Mouse (Mus musculus) brain, adult 2 months (tissue): ENCODE measurements around the gene Ccdc28b.

ENCODE experiments used
- DNase-seq: peaks from one replicate; pipeline ENCODE4 v3.0.0; 2011; ENCODE audit warnings: low read depth, low spot score

Ccdc28b gene

DNA sequence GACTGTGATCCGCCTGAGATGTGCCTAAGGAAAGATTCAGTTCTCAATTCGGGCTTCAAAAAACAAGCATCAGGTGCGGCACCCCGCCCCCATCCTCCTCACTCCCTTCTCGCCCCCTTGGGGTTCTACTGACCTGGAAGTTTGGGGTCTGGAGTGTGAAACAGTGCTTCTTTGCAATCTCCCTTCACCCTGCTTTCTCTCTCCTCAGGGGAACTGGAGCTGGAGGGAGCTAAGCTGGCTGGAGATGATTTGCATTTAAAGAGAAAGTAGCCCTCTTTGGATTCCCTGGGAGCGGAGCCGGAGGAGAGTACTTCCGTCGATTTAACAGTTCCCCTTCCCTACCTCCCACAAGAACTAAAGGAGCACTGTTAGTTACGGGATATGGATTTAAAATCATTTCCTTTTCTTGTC is at the start of gene Ccdc28b:
Gene Ccdc28b, minus strand, starts transcription at position 267 of the 411 bp plus-strand sequence.
- DNase-seq, result peak; percentile 91

DNA sequence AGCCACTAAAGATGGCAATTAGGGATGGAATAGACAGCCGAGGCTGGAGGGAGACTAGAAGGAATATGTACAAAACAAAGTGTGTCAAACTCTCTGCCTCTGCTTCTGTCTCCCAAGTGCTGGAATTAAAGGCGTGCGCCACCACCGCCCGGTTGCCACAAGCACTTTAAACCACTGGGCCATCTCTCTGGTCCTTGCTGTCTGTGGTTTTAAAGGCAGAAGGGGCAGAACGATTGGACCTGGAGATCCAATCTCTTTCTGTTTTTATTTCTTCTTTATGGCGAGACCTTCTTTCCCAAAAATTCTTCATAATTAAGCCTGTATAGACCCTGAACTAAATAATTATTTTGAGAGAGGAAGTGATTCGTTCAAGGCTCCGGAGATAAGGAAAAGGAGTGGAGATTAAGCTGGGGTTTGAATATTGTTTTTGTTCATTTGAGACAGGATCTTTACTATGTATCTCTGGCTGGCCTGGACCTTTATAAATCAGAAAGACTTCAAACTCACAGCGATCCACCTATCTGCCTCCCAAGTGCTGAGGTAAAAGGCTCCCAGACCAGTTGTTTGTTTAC is 49.2 kb upstream of the Ccdc28b start:
- DNase-seq, result no peak

DNA sequence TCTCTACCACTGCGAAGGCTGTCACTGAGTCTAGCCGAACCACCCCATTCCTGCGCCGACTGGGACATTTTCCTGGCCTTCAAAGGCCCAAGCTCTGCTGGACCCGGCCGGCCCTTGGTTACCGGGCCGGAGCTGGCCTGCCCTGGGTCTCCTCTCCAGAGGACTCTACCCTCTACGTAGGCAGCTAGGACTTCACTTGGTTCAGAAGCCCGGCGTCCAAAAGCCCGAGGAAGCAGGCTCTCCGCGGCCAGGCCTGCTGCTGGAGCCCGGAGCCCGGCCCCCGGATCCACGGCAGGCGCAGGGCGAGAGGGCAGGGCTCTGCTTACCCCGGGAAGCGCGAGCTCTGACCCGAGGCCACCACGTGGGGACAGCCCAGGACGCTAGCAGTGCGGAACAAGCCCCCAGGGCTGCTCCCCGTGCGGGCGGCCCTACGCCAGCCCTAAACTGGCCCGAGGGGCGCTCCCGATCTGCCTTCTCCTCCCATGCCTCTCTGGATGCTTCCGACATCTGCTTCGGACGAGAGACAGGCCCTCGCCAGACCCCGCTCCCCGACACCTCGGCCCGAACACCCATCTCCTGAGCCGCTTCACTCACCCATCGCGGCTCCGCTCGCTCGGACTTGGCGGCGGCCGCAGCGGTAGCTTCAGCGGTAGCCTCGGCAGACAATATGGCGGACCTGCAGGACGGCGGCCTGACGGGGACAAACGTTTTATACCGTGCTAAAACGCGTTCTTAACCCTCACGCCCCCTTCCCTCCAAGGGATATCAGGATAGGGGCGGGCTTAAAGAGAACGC is 48.5 kb upstream of the Ccdc28b start, which contains the start of gene Kpna6:
Gene Kpna6, minus strand, starts transcription at position 685 of the 795 bp plus-strand sequence.
- DNase-seq, result peak; percentile 97

DNA sequence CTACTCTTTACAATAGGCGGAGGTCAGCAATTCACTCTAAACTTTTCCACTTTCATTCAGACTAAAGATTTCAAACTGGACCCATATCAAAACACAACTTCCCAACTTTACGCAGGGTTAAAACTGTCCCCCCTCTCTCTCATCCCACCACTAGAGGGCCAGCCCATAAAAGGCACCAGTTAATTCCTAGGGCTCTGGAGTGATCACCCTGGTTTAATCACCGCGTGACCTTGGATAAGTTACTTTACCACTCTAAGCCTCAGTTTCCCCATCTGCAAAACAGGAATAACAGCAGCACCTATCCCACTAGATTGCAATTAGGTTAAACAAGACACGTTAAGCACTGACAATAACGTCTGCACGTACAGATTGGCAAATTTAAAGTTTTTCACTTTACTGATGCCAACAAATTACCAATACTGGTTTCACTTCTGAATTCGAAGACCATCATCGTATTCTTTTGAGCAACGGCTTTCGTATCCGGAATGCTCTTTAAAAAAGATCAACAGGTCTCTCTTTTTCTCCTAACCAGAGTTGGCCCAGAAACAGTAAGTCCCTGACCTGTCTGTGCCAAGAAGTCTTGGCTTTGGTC is 47.8 kb upstream of the Ccdc28b start:
- DNase-seq, result peak; percentile 68

DNA sequence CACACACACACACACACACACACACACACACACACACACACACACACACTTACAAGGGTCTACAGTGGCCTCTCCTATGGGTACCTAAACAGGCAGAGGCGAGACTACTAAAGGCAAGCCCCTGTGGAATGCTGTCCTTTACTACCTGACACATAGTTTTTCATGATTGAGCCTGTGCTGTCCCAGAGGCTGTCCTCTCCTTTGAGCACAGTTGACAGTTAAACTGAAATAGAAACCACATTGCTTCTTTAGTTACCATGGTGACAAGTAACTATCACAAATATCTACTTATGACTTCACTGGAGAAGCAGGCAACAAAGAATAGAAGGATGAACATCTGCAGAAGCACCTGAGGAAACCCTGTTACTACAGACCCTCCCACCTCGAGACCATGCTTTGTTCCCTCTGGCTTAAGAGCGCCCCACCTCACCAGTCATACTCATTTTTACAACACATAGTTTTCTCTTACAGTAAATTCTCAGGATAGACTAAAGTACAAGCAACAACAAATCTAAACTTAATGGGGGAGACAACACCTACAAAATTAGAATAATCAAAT is 38.6 kb upstream of the Ccdc28b start:
- DNase-seq, result no peak

DNA sequence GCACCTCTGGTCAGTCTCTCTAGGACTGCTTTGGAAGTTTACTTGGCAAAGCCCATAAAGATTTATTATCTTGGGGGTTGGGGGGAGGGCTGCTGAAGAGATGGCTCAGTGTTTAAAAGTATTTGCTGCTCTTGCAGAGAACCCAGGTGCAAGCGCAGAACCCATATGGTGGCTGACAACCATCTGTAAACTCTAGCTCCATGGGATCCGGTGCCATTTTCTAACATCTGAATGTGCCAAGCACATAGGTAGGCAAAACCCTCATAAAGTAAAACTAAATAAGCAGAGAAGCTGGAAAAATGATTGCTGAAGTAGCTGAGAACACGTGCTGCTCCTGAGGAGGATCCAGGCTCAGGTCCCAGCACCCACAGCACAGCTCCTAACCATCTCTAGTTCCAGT is 37.8 kb upstream of the Ccdc28b start:
- DNase-seq, result peak; percentile 65

GRCm38 (mm10) chr4:129654770-129655169 is 31.0 kb upstream of the Ccdc28b start:
- DNase-seq, result peak; percentile 33

GRCm38 (mm10) chr4:129650359-129650758 is 26.6 kb upstream of the Ccdc28b start:
- DNase-seq, result no peak

DNA sequence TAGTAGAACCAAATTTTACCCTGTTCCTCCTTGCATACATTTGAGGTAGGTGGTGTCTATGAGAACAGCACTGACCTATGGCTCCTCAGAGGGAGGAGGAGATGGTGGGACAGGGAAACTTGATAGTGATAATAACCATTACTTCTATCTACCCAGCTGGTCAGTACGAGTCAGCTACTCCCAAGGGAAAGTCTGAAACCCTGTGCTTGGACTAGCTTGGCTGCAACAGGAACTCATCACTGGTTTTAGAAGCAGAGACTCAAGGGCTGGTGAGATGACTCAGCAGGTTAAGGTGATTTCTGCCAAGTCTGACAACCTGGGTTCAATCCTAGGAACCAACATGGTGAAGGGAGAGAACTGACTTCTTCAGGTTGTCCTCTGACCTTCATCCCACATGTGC is 24.9 kb upstream of the Ccdc28b start:
- no peak for DNase-seq

DNA sequence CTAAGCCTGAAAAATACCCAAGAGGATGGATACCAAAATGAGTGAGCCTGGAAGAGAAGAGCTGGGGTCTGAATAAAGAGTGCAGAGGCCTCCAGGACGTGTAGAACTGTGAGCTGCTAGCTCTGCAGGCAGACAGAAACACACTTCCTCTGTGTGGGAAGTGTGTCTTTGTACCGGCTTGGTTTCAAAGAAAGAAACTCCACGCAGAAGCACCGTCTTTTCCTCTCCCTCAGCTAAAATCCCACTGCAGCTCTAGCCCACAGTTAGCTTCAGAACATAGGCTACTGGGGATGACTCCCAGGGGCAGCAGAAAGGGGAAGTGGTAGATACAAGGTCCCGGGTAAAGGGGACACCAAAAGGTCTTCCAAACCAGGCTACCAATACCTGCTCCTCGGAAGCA is 21.5 kb upstream of the Ccdc28b start:
- peak; percentile 41 for DNase-seq

DNA sequence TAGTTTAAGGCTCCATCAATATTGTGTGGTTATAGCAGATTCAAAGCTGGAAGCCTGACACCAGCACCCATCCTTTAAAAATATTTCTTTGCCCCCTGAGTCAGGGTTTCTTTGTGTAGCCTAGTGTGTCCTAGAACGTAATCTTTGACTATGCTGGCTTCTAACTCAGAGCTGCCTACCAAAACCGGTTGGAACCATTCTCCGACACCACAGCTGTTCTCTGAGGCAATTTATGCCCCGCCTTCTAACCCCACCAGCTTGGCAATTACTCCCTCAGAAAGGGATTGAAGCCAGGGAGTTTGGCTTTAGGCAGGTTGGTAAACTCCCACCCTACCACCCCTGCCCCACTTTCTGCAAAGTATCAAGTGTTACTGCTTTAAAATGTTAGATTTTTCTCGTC is 18.0 kb upstream of the Ccdc28b start:
- DNase-seq, result no peak

GRCm38 (mm10) chr4:129640638-129641467 is 17.1 kb upstream of the Ccdc28b start, which contains the start of gene Txlna:
TSS of gene Txlna (minus strand) at chr4:129641065.
- DNase-seq, result peak; percentile 99

DNA sequence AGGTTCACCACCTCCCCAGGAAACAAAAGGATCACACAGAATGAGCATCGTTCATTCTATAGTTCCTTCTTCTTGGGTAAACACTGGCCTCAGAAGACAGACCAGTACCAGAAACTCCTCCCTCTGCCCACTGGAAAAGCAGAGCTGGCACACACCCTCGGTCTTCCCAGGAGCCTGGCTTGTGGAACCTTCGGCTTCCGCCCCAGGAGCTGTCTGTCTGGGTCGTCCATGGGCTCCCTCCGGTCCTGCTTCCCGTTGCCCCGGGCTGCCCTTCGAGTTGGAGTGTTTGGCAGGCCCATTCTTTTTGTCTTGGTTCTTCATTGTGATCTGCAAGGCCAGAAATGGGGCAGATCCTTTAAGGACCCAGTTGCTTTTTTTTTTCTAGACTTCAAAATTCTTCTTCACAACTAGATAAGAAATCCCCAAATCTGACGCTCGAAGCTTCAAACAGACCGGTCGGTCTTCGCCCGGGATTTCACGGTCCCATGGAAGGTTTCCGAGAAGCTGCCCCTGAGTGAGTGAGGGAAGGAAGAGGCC is 16.4 kb upstream of the Ccdc28b start:
- DNase-seq, result peak; percentile 55

- DNase-seq, result no peak
Measured at GRCm38 (mm10) chr4:129639221-129639620, 15.5 kb upstream of the Ccdc28b start.

DNA sequence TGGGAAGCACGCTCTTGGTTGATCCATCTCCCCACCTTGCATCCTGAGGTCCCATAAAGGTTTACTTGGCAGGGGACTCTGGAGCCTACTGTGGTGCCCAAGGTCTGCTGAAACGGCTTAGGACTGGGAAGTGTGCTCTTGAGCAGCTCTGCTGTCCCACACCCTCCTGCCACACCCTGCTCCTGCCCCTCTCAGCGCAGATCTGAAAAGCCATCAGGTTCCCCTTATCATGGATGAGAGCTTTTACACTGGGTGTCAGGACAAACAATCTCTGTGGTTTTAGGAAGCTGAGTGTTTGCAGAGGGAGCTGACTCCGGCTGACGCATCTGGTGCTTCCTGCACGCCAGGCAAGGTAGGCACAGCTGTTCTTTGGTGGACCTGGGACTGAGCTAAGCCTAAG is 10.1 kb upstream of the Ccdc28b start:
- no peak for DNase-seq

DNA sequence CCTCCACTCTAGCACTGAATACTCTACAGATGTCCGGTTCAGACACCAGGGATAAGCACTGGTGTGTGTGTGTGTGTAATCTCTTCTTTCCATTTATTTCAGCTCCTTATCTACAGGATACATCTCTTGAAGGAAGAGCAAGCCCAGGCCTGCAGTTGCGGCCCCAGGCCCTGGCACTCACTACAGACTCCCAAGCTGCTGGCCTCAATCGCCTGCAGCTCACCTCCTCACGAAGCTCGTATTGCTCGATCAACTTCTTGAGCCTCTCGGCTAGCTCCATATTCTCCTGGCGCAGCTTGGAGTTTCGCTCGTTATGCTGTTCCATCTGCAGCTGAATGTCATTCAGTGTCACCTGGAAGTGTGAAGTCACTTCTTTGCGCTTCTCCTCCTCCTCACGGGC is 8.1 kb upstream of the Ccdc28b start:
- no peak for DNase-seq

- DNase-seq, result peak; percentile 74
Measured at GRCm38 (mm10) chr4:129630944-129631343, 7.2 kb upstream of the Ccdc28b start.

DNA sequence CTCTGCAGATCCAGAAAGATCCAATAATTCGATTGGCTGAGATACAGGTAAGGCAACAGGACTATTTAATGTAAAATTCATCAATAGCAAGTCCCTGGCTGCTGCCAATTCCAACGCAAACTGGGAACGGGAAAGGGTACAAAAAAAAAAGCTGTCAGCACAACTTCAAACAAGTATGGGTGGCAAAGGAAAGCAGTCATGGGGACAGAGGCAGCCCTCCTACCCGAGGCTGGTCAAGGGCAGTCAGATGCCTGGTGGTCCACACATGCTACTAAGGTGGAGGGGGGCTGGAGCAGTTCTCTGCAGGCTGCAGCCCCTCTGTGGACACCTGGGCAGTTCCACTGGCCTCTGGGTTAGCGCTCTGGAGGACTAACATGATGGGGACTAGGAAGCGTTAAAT is 2.3 kb upstream of the Ccdc28b start:
- DNase-seq, result no peak

DNA sequence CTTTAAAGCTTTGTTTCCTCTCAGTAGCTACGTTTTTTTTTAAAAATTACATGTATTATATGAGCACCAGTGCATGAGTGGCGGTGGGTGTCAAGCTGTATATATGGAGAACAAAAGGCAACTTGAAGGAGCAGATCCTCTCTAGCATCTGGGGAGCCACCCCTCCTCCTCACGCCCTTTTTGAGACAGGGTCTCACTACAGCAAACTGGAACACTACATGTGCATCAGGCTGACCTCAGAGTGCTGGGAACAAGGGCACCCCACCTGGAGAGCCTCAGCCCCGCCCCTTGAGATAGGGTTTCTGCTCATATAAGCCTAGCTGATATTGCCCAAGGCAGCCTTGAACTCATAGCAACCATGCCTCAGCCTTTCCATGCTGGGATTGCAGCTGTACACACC is 1.7 kb upstream of the Ccdc28b start:
- DNase-seq, result no peak

DNA sequence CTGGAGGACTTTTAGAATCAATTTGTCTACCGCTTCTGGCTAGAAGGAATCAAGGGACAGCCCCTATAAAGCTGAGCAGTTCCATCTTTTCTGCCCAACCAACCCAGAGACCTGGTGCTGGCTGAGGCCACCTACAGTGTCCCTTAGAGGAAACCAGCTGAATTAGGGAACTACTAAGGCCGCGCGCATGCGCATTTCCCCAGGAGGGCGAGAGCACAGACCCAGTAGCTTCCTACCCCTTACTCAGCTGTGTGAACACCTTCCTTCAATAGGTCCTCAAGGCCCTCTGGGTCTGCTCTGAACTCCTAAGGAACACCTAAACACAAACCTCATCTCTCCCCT is 1.3 kb upstream of the Ccdc28b start:
- DNase-seq, result peak; percentile 78

DNA sequence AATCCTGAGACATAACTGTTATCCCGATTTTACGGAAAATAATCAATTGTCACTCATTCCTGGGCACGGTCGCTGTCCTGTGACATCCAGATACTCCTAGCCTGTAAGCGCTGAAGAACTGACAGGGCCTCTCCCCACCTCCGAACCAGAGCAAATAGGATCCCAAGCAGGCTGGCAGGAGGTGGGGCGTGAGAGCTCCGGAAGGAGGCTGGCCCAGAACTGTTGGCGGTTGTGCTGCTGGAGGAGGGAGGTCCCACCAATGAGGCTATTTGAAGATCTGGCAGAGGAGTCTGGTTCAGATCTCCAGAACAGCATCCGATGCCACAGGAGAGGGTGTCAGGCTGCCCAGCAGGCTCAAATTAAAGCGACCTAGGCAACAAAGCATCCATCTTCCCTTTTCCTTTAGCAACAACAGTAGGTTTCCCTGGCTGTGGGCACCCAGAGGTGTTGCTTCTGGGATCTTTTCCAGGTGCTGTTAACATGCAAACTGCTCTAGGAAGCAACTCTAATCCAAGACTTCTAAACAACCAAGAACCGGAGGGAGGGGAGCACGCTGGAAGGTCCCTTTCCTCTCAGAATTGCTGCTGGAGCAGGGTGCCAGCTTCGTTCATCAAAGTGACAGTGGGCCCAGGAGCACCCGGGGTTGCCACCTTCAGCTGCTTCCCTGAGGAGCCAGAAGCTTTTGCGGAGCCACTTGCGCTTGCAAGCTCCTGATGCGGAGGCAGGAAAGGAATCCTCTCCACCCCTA is 708 bp upstream of the Ccdc28b start:
- peak; percentile 99 for DNase-seq
